Mouse (Mus musculus) midbrain, embryonic 13.5 days (tissue): Measurements from ENCODE around the gene Tceanc2. TPM values are rescaled to one million over a fixed set of nuclear protein-coding genes. Genes with fewer than 3 reads are reported as not detected.
A peak's percentile ranks its signal among the peaks of the same experiment; 100 is the strongest.

ENCODE experiments used
- ATAC-seq: fragments of 200-750 bp; cut with Nextera tagmentation; 2 replicates; pipeline ENCODE4 v1.8.0; 2017; ENCODE audit warnings: mild to moderate bottlenecking, moderate TSS enrichment, moderate library complexity
- H3K27ac ChIP-seq: fragments of 300-500 bp; sonication (generic); 2 replicates; pipeline ENCODE4 v1.5.1; 2015; ENCODE audit warnings: inconsistent platforms, mild to moderate bottlenecking, moderate library complexity
- H3K27me3 ChIP-seq: fragments of 300-500 bp; sonication (generic); 2 replicates; pipeline ENCODE4 v1.6.1; 2015; ENCODE audit warnings: mild to moderate bottlenecking, inconsistent platforms
- H3K36me3 ChIP-seq: fragments of 300-500 bp; sonication (generic); 2 replicates; pipeline ENCODE4 v1.6.1; 2015; ENCODE audit warnings: mild to moderate bottlenecking, inconsistent platforms
- H3K4me1 ChIP-seq: fragments of 300-500 bp; sonication (generic); replicated peaks from 2 replicates; pipeline ENCODE4 v1.6.1; 2015; ENCODE audit warnings: inconsistent platforms
- H3K4me2 ChIP-seq: fragments of 300-500 bp; sonication (generic); replicated peaks from 2 replicates; pipeline ENCODE4 v1.6.1; 2015; ENCODE audit warnings: moderate library complexity, mild to moderate bottlenecking, inconsistent platforms
- H3K4me3 ChIP-seq: fragments of 300-500 bp; sonication (generic); replicated peaks from 2 replicates; pipeline ENCODE4 v1.5.1; 2015; ENCODE audit warnings: mild to moderate bottlenecking, inconsistent platforms
- H3K9ac ChIP-seq: fragments of 300-500 bp; sonication (generic); replicated peaks from 2 replicates; pipeline ENCODE4 v1.6.1; 2015; ENCODE audit warnings: mild to moderate bottlenecking, inconsistent platforms
- H3K9me3 ChIP-seq: fragments of 300-500 bp; sonication (generic); 2 replicates; pipeline ENCODE4 v1.6.1; 2016; ENCODE audit warnings: mild to moderate bottlenecking, inconsistent platforms
- WGBS: fragments of 180-500 bp; shearing (Covaris S2); methylation state at CpG from one replicate; pipeline ENCODE4 v1.1.7; 2015; 5-methylcytosine and 5-hydroxymethylcytosine counted together
- polyA plus RNA-seq: library from polyadenylated mRNA; unstranded; fragments of >200 nt; fragmentation: Nextera tagmentation; extraction: Ambion mirVana; gene quantifications from 2 replicates; pipeline ENCODE4 v1.2.1, GENCODE M21; 2015

The Tceanc2 gene
- polyA plus RNA-seq, 1 experiment from 2014 or later = 28.4 TPM

GRCm38 (mm10) chr4:107167798-107168197 is 11.1 kb downstream of the Tceanc2 start:
- Histone ChIP-seq H3K9me3 (no peaks in the 10 kb centered on the region), H3K4me2 (no peak overlapping the region), H3K36me3 (peaks cover 36% of the 10 kb centered on the region), H3K4me3 (no peak overlapping the region), H3K27me3 (no peaks in the 10 kb centered on the region), H3K9ac (no peak overlapping the region), H3K27ac (no peak overlapping the region), H3K4me1 (peaks cover 10% of the 10 kb centered on the region)
- 95% methylated on average over 5 of the region's 5 CpGs for WGBS
- ATAC-seq = no peak

GRCm38 (mm10) chr4:107166700-107167099 is 12.2 kb downstream of the Tceanc2 start:
- no peaks in the 10 kb centered on the region for H3K27me3 ChIP-seq
- no peak for ATAC-seq
- H3K4me3 ChIP-seq = no peak overlapping the region
- peaks cover 27% of the 10 kb centered on the region for H3K36me3 ChIP-seq
- H3K27ac ChIP-seq = no peak overlapping the region
- no peak overlapping the region for H3K4me2 ChIP-seq
- peaks cover 10% of the 10 kb centered on the region for H3K4me1 ChIP-seq
- no peaks in the 10 kb centered on the region for H3K9me3 ChIP-seq
- no peak overlapping the region for H3K9ac ChIP-seq
- WGBS = 89% methylated on average over 5 of the region's 5 CpGs

- Histone ChIP-seq H3K27me3 (no peaks in the 10 kb centered on the region), H3K4me1 (peaks cover 10% of the 10 kb centered on the region), H3K27ac (no peak overlapping the region)
Observed at GRCm38 (mm10) chr4:107163756-107164587, 14.9 kb downstream of the Tceanc2 start.

GRCm38 (mm10) chr4:107163341-107163740 is 15.6 kb downstream of the Tceanc2 start:
- no peak overlapping the region for H3K4me3 ChIP-seq
- ATAC-seq = no peak
- H3K9me3 ChIP-seq = no peaks in the 10 kb centered on the region
- H3K4me2 ChIP-seq = no peak overlapping the region
- H3K36me3 ChIP-seq = peaks cover 21% of the 10 kb centered on the region
- peaks cover 10% of the 10 kb centered on the region for H3K4me1 ChIP-seq
- no peak overlapping the region for H3K9ac ChIP-seq
- H3K27ac ChIP-seq = no peak overlapping the region
- H3K27me3 ChIP-seq = no peaks in the 10 kb centered on the region
- WGBS = 86% methylated on average over 10 of the region's 10 CpGs

More at GRCm38 (mm10) chr4:107163756-107164587, 14.9 kb downstream of the Tceanc2 start:
- H3K36me3 ChIP-seq = peaks cover 17% of the 10 kb centered on the region
- no peaks in the 10 kb centered on the region for H3K9me3 ChIP-seq
- no peak overlapping the region for H3K4me2 ChIP-seq
- no peak overlapping the region for H3K4me3 ChIP-seq
- peak; percentile 91 for ATAC-seq
- WGBS = 39% methylated on average over 9 of the region's 9 CpGs
- H3K9ac ChIP-seq = 0 out of 2 replicates have a peak overlapping the region, but pooled peaks have one; percentile 32

GRCm38 (mm10) chr4:107160181-107160580 is 18.7 kb downstream of the Tceanc2 start:
- H3K4me1 ChIP-seq = peaks cover 10% of the 10 kb centered on the region
- H3K9me3 ChIP-seq = no peaks in the 10 kb centered on the region
- no peak overlapping the region for H3K4me3 ChIP-seq
- H3K4me2 ChIP-seq = no peak overlapping the region
- H3K36me3 ChIP-seq = peaks cover 26% of the 10 kb centered on the region
- WGBS = 93% methylated on average over 8 of the region's 8 CpGs
- ATAC-seq = no peak
- no peaks in the 10 kb centered on the region for H3K27me3 ChIP-seq
- no peak overlapping the region for H3K9ac ChIP-seq
- H3K27ac ChIP-seq = no peak overlapping the region

- H3K4me2 ChIP-seq = no peak overlapping the region
- no peak overlapping the region for H3K4me3 ChIP-seq
- ATAC-seq = no peak
- no peaks in the 10 kb centered on the region for H3K27me3 ChIP-seq
- H3K9ac ChIP-seq = no peak overlapping the region
- H3K4me1 ChIP-seq = peaks cover 5% of the 10 kb centered on the region
- WGBS = 91% methylated on average over 11 of the region's 11 CpGs
- H3K36me3 ChIP-seq = peaks cover 26% of the 10 kb centered on the region
- no peaks in the 10 kb centered on the region for H3K9me3 ChIP-seq
- no peak overlapping the region for H3K27ac ChIP-seq
Observed at GRCm38 (mm10) chr4:107159166-107159773, 19.6 kb downstream of the Tceanc2 start.

- H3K4me3 ChIP-seq = no peak overlapping the region
- no peak for ATAC-seq
- H3K9me3 ChIP-seq = no peaks in the 10 kb centered on the region
- no peak overlapping the region for H3K27ac ChIP-seq
- WGBS = 88% methylated on average over 4 of the region's 4 CpGs
- H3K36me3 ChIP-seq = peaks cover 26% of the 10 kb centered on the region
- H3K9ac ChIP-seq = no peak overlapping the region
- no peak overlapping the region for H3K4me2 ChIP-seq
- H3K27me3 ChIP-seq = no peaks in the 10 kb centered on the region
- H3K4me1 ChIP-seq = 0 out of 2 replicates have a peak, but pooled peaks cover 4% of the 10 kb centered on the region
Observed at GRCm38 (mm10) chr4:107156983-107157401, 21.9 kb downstream of the Tceanc2 start.

- H3K4me1 ChIP-seq = 0 out of 2 replicates have a peak, but pooled peaks cover 4% of the 10 kb centered on the region
- no peak for ATAC-seq
Observed at GRCm38 (mm10) chr4:107152571-107152970, 26.3 kb downstream of the Tceanc2 start.

GRCm38 (mm10) chr4:107150991-107151390 is 27.9 kb downstream of the Tceanc2 start:
- ATAC-seq = no peak
- Histone ChIP-seq H3K36me3 (peaks cover 19% of the 10 kb centered on the region), H3K9ac (no peak overlapping the region), H3K27me3 (no peaks in the 10 kb centered on the region), H3K9me3 (no peaks in the 10 kb centered on the region), H3K4me2 (no peak overlapping the region), H3K27ac (no peak overlapping the region), H3K4me1 (0 out of 2 replicates have a peak, but pooled peaks cover 4% of the 10 kb centered on the region), H3K4me3 (no peak overlapping the region)
- WGBS = 82% methylated on average over 6 of the region's 6 CpGs

More at GRCm38 (mm10) chr4:107152571-107152970, 26.3 kb downstream of the Tceanc2 start:
- 82% methylated on average over 8 of the region's 8 CpGs for WGBS
- H3K27me3 ChIP-seq = no peaks in the 10 kb centered on the region
- H3K4me2 ChIP-seq = no peak overlapping the region
- H3K9ac ChIP-seq = no peak overlapping the region
- peaks cover 16% of the 10 kb centered on the region for H3K36me3 ChIP-seq
- no peaks in the 10 kb centered on the region for H3K9me3 ChIP-seq
- no peak overlapping the region for H3K27ac ChIP-seq
- no peak overlapping the region for H3K4me3 ChIP-seq

GRCm38 (mm10) chr4:107143511-107143910 is 35.4 kb downstream of the Tceanc2 start:
- Histone ChIP-seq H3K4me2 (no peak overlapping the region), H3K9me3 (no peaks in the 10 kb centered on the region), H3K4me3 (no peak overlapping the region), H3K36me3 (peaks cover 16% of the 10 kb centered on the region), H3K4me1 (peaks cover 41% of the 10 kb centered on the region), H3K9ac (no peak overlapping the region), H3K27ac (0 out of 2 replicates have a peak overlapping the region, but pooled peaks have one; percentile 63), H3K27me3 (no peaks in the 10 kb centered on the region)
- ATAC-seq = no peak
- WGBS = 90% methylated on average over 8 of the region's 8 CpGs

- H3K27ac ChIP-seq = peak overlapping the region; percentile 86
- peak overlapping the region; percentile 29; the same call in 1 of the 2 replicates for H3K9ac ChIP-seq
- peak overlapping the region; percentile 27; the same call in 1 of the 2 replicates for H3K4me2 ChIP-seq
Observed at GRCm38 (mm10) chr4:107139836-107140631, 38.9 kb downstream of the Tceanc2 start.

More at GRCm38 (mm10) chr4:107139836-107140631, 38.9 kb downstream of the Tceanc2 start:
- 61% methylated on average over 13 of the region's 13 CpGs for WGBS
- no peak overlapping the region for H3K4me3 ChIP-seq
- peak; percentile 27; the same call in 1 of the 2 replicates for ATAC-seq
- H3K36me3 ChIP-seq = no peaks in the 10 kb centered on the region
- no peaks in the 10 kb centered on the region for H3K9me3 ChIP-seq
- H3K27me3 ChIP-seq = no peaks in the 10 kb centered on the region
- peaks cover 72% of the 10 kb centered on the region for H3K4me1 ChIP-seq
